Mouse (Mus musculus) MEL (cell line): ENCODE measurements around the gene Trip12. TPM values are rescaled to one million over a fixed set of nuclear protein-coding genes. Genes with fewer than 3 reads are reported as not detected.

Experiments
- DNase-seq: peaks from one replicate; pipeline ENCODE4 v3.0.0; 2011; ENCODE audit warnings: low read depth, low spot score
- H3K27ac ChIP-seq: 2 replicates; pipeline ENCODE4 v1.5.1; 2012; ENCODE audit warnings: low read depth, mild to moderate bottlenecking, control low read depth, low read length, moderate library complexity; ENCODE audit not compliant: control insufficient read depth
- H3K27me3 ChIP-seq, 2 experiments: fragments of 150-350 bp in 1 of 2; sonication (generic) in 1 of 2; 2 replicates each; pipeline ENCODE4 v1.6.1; 2012; ENCODE audit warnings: low read length in 2 of 2, mild to moderate bottlenecking in 2 of 2, improper control_type of control experiment in 1 of 2, moderate library complexity in 1 of 2; ENCODE audit not compliant: insufficient read depth in 2 of 2, control insufficient read depth in 1 of 2
- H3K36me3 ChIP-seq, 2 experiments: 2 replicates each; pipeline ENCODE4 v1.6.1; 2012 to 2014; ENCODE audit warnings: low read length in 2 of 2, improper control_type of control experiment in 1 of 2, inconsistent platforms in 1 of 2, mild to moderate bottlenecking in 1 of 2; ENCODE audit not compliant: insufficient read depth in 2 of 2, control insufficient read depth in 1 of 2
- H3K4me1 ChIP-seq, 2 experiments: fragments of 150-350 bp in 1 of 2; sonication (generic) in 1 of 2; 2 replicates each; pipeline ENCODE4 v1.6.1; 2012; ENCODE audit warnings: low read length in 2 of 2, improper control_type of control experiment in 1 of 2, mild to moderate bottlenecking in 1 of 2; ENCODE audit not compliant: insufficient read depth in 2 of 2, control insufficient read depth in 1 of 2
- H3K4me3 ChIP-seq, 2 experiments: fragments of 150-350 bp in 1 of 2; sonication (generic) in 1 of 2; 2 replicates each; pipeline ENCODE4 v1.5.1; 2012; ENCODE audit warnings: low read depth in 2 of 2, low read length in 2 of 2, mild to moderate bottlenecking in 2 of 2, moderate library complexity in 2 of 2, control low read depth in 1 of 2, improper control_type of control experiment in 1 of 2; ENCODE audit not compliant: control insufficient read depth in 1 of 2, insufficient read depth in 1 of 2
- H3K79me2 ChIP-seq: 2 replicates; pipeline ENCODE4 v1.6.1; 2012; ENCODE audit warnings: mild to moderate bottlenecking, low read length, moderate library complexity; ENCODE audit not compliant: control insufficient read depth, poor library complexity, insufficient read depth
- H3K9ac ChIP-seq: 2 replicates; pipeline ENCODE4 v1.6.1; 2012; ENCODE audit warnings: low read depth, mild to moderate bottlenecking, control low read depth, low read length, moderate library complexity; ENCODE audit not compliant: control insufficient read depth, poor library complexity, severe bottlenecking
- H3K9me3 ChIP-seq: fragments of 150-350 bp; sonication (generic); replicated peaks from 2 replicates; pipeline ENCODE4 v1.6.1; 2012; ENCODE audit warnings: mild to moderate bottlenecking, low read length, improper control_type of control experiment, moderate library complexity; ENCODE audit not compliant: insufficient read depth
- GABPA ChIP-seq: IDR thresholded peaks from 2 replicates; pipeline ENCODE4 v1.6.1; 2012; ENCODE audit warnings: low read depth, mild to moderate bottlenecking, inconsistent platforms, low read length, improper control_type of control experiment, moderate library complexity
- KAT2A ChIP-seq: conservative IDR thresholded peaks from 2 replicates; pipeline ENCODE4 v1.6.1; 2012; ENCODE audit warnings: low read depth, low read length, improper control_type of control experiment, inconsistent platforms
- MXI1 ChIP-seq: IDR thresholded peaks from 2 replicates; pipeline ENCODE4 v1.6.1; 2011; ENCODE audit warnings: mild to moderate bottlenecking, low read depth, low read length, improper control_type of control experiment
- MYB ChIP-seq: IDR thresholded peaks from 2 replicates; pipeline ENCODE4 v1.6.1; 2011; ENCODE audit warnings: mild to moderate bottlenecking, low read depth, low read length, improper control_type of control experiment
- NRF1 ChIP-seq: IDR thresholded peaks from 2 replicates; pipeline ENCODE4 v1.6.1; 2014; ENCODE audit warnings: low read depth, mild to moderate bottlenecking, inconsistent platforms, low read length, improper control_type of control experiment, moderate library complexity; ENCODE audit not compliant: poor library complexity, insufficient read depth, severe bottlenecking
- POLR2A ChIP-seq, 2 experiments: IDR thresholded peaks; 2 replicates each; pipeline ENCODE4 v1.6.1; 2011 to 2012; ENCODE audit warnings: low read length in 2 of 2, mild to moderate bottlenecking in 2 of 2, control low read depth in 1 of 2, improper control_type of control experiment in 1 of 2, low read depth in 1 of 2, moderate library complexity in 1 of 2; ENCODE audit not compliant: control insufficient read depth in 1 of 2, insufficient read depth in 1 of 2, poor library complexity in 1 of 2
- POLR2AphosphoS5 ChIP-seq: IDR thresholded peaks from 2 replicates; pipeline ENCODE4 v1.6.1; 2012; ENCODE audit warnings: low read depth, borderline replicate concordance, mild to moderate bottlenecking, inconsistent platforms, low read length, moderate library complexity, mixed read lengths
- SIN3A ChIP-seq: IDR thresholded peaks from 2 replicates; pipeline ENCODE4 v1.6.1; 2012; ENCODE audit warnings: low read length, improper control_type of control experiment, inconsistent platforms
- SMC3 ChIP-seq: IDR thresholded peaks from 2 replicates; pipeline ENCODE4 v1.6.1; 2011; ENCODE audit warnings: low read depth, low read length, improper control_type of control experiment
- TAL1 ChIP-seq: IDR thresholded peaks from 2 replicates; pipeline ENCODE4 v1.6.1; 2012; ENCODE audit warnings: mild to moderate bottlenecking, inconsistent platforms, low read length, moderate library complexity, mixed read lengths
- UBTF ChIP-seq: IDR thresholded peaks from 2 replicates; pipeline ENCODE4 v1.6.1; 2012; ENCODE audit warnings: low read depth, mild to moderate bottlenecking, inconsistent platforms, low read length, improper control_type of control experiment, moderate library complexity, borderline replicate concordance; ENCODE audit not compliant: insufficient read depth
- polyA plus RNA-seq, 2 experiments: library from polyadenylated mRNA; stranded (reverse) in 1 of 2; unstranded in 1 of 2; fragments of >175 nt in 1 of 2; fragments of >200 nt in 1 of 2; gene quantifications; 2 replicates each; pipeline versions ENCODE4 v1.2.1 to v1.2.4; 2012; ENCODE audit warnings: low replicate concordance in 2 of 2, low read depth in 1 of 2; ENCODE audit not compliant: insufficient read length in 2 of 2, insufficient read depth in 1 of 2, missing spikeins in 1 of 2
- total RNA-seq: library from RNA; depleted of rRNA; stranded (reverse); fragments of 300-350 nt; gene quantifications from 2 replicates; pipeline ENCODE4 v1.2.3, GENCODE M21; 2012

The Trip12 gene
- total and polyA plus RNA-seq, 3 experiments, result 94.3 to 134 (median 133) TPM

GRCm38 (mm10) chr1:84838156-84838555 is 2.2 kb downstream of the Trip12 start:
- DNase-seq, result peak; percentile 49

DNA sequence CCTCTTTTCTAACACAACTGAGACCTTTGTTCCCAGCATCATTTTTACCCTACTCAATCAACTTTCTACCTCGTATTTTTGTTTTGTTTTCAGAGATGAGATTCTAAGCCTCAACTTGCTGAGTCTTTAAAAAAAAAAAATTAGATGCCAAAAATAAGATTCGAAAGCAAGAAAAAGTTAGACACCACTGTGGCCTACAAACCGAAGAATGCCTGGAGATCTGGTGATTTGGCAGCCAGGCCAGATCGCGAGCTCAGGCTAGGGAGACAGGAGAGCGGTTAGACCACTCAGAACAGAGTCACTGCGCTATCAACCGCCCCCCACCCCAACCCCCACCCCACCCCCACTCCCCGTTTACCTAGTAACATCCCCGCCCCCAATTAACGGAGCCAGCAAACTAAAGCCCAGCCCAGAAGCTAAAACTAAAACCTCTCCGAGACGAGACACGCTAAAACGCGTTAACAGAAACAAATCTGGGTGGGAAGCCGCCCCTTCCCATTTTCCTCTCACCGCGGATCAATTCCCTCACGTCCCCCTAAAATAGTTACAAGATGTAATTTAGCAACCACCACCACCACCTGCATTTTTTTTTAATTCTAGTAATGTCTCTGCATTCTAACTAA is 2.7 kb downstream of the Trip12 start:
- H3K9ac ChIP-seq, result peak overlapping the region; percentile 100
- no peaks in the 10 kb centered on the region for H3K27me3 ChIP-seq
- no peaks in the 10 kb centered on the region for H3K9me3 ChIP-seq
- H3K36me3 ChIP-seq, result peaks cover 11 to 19% of the 10 kb centered on the region in 2 experiments
- peak; percentile 19; the same call in 1 of the 2 replicates for TF ChIP-seq SIN3A
- no peak for TF ChIP-seq TAL1
- TF ChIP-seq SMC3, result no peak
- TF ChIP-seq MXI1, result no peak
- no peak for TF ChIP-seq KAT2A
- TF ChIP-seq POLR2AphosphoS5, result no peak
- no peak for TF ChIP-seq POLR2A (IDR thresholded peaks at IDR 0.05; ENCODE audit: control insufficient read depth in 1 of 2, insufficient read depth in 1 of 2, low read depth in 1 of 2, low read length in 2 of 2, poor library complexity in 1 of 2)
- TF ChIP-seq UBTF, result 0 out of 2 replicates have a peak, but pooled peaks have one; percentile 50
- no peak for TF ChIP-seq NRF1
- TF ChIP-seq, all 39 proteins: peak for 2
- Histone ChIP-seq H3K4me3 (peak overlapping the region; percentile 79 to 94), H3K4me1 (peaks cover 0 to 7% of the 10 kb centered on the region in 2 experiments; a peak in 1 of 4 replicates), H3K79me2 (peaks cover 56% of the 10 kb centered on the region), H3K27ac (peak overlapping the region; percentile 43)
- DNase-seq, result peak; percentile 38

More at GRCm38 (mm10) chr1:84838156-84838555, 2.2 kb downstream of the Trip12 start:
- H3K27me3 ChIP-seq, result no peaks in the 10 kb centered on the region
- H3K79me2 ChIP-seq, result peaks cover 54% of the 10 kb centered on the region
- peak overlapping the region; percentile 100 for H3K9ac ChIP-seq
- no peaks in the 10 kb centered on the region for H3K9me3 ChIP-seq
- peak overlapping the region; percentile 79 to 94 for H3K4me3 ChIP-seq
- peaks cover 6 to 19% of the 10 kb centered on the region in 2 experiments for H3K36me3 ChIP-seq
- H3K27ac ChIP-seq, result peak overlapping the region; percentile 43
- TF ChIP-seq SIN3A, result peak; percentile 14; the same call in 1 of the 2 replicates
- no peak for TF ChIP-seq GABPA
- peaks cover 0 to 7% of the 10 kb centered on the region in 2 experiments; a peak in 1 of 4 replicates for H3K4me1 ChIP-seq

DNA sequence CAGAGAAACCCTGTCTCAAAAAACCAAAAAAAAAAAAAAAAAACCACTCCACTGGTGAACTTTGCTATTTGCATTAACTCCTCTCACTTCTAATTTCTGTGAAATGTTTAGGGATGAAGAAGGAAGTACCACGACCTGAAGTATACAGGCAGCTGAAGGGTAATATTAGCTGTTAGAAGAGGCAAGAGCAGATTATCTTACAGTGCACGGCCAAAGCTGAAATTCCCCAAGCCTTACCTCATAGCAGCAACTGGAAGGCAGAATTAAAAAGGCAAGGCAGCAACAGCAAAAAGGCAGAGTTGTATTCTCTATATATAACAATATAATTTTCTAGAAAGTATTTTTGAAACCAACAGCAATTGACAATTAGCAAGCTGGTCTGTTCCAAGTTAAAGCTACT is 15.2 kb downstream of the Trip12 start:
- Histone ChIP-seq H3K27me3 (no peaks in the 10 kb centered on the region), H3K4me3 (no peak overlapping the region), H3K9me3 (no peaks in the 10 kb centered on the region), H3K36me3 (peaks cover 10 to 16% of the 10 kb centered on the region in 2 experiments), H3K4me1 (no peaks in the 10 kb centered on the region; a peak in 2 of 4 replicates), H3K79me2 (peaks cover 19% of the 10 kb centered on the region), H3K27ac (no peak overlapping the region), H3K9ac (no peak overlapping the region)
- no peak for DNase-seq
- no peak for TF ChIP-seq MYB
